Mouse (Mus musculus) olfactory bulb, adult 2 months (tissue): Measurements from ENCODE around the gene Nodal.

Source experiments
- CTCF ChIP-seq: fragments of 200-500 bp; IDR thresholded peaks from 2 replicates; pipeline ENCODE4 v1.5.1; 2012; ENCODE audit warnings: low read depth, mild to moderate bottlenecking, low read length, moderate library complexity; ENCODE audit not compliant: insufficient read depth
- POLR2A ChIP-seq: fragments of 200-500 bp; IDR thresholded peaks from 2 replicates; pipeline ENCODE4 v1.6.1; 2012; ENCODE audit warnings: mild to moderate bottlenecking, low read depth, low read length, moderate library complexity; ENCODE audit not compliant: insufficient read depth

- TF ChIP-seq CTCF (no peak), POLR2A (no peak)
These were observed 56.6 kb downstream of the Nodal start for GRCm38 (mm10) chr10:61474344-61474743.
